Mouse (Mus musculus) layer of hippocampus, postnatal 14 days (tissue): ENCODE results near the gene Pbld2. TPM values are rescaled to one million over a fixed set of nuclear protein-coding genes. Genes with fewer than 3 reads are reported as not detected.
A peak's percentile ranks its signal among the peaks of the same experiment; 100 is the strongest.
"Not testable (repeated sequence)": the region's sequence is repeated elsewhere in the genome, so short reads cannot be mapped to it uniquely, and the experiment has no call there.

Experiments used
- DNase-seq, 2 experiments: peaks; one replicate each; pipeline ENCODE4 v3.0.0; 2021 to 2022; ENCODE audit warnings: low spot score in 2 of 2, mixed read lengths in 1 of 2
- total RNA-seq, 2 experiments: library from RNA; stranded (reverse); gene quantifications; 2 replicates each; pipeline ENCODE4 v1.2.3; 2021

The Pbld2 gene
- total RNA-seq, 2 experiments from 2014 or later: 1.8 to 3.0 TPM

GRCm38 (mm10) chr10:63025016-63025415 lies 901 bp downstream of the Pbld2 start:
- DNase-seq: no peak

DNA sequence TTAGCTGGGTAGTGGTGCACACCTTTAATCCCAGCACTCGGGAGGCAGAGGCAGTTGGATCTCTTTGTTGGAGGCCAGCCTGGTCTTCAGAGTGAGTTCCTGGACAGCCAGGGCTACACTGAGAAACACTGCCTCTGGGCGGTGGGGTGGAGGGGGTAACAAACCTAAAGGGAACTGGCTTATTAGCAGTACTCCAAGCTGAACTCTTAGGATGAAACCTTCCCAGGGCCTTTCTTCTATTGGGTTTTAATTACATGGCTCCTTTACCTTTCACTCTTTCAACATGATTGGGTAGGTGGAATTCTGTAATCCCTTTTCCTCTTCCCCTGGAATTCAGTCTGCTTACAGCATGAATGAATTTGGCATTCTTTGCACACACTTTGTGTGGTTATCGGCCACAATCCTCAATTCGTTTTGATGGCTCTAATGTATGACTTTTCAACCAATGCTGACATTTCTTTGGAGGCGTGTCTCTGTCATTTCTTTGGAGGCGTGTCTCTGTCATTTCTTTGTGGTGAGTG lies 1.4 kb downstream of the Pbld2 start:
- no peak for DNase-seq

GRCm38 (mm10) chr10:63026156-63026794 lies 2.2 kb downstream of the Pbld2 start:
- DNase-seq: peak in 1 of 2 experiments; percentile 53

DNA sequence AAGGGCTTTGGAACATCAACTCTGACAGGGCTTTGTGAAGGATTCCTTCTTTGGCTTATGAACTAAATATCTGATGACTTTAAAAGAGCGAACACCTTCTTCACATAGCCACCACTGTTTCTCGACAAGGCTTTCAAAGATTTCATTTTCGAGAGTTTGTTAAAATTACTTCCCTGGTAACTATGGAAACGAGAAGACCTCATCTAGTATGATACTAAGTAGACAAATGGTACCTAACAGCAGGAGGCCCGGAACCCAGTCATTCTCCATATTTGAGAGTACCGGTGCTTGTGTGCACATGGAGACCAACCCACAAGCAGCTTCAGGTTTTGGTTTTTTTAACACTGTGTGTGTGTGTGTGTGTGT lies 2.7 kb downstream of the Pbld2 start:
- no peak for DNase-seq

GRCm38 (mm10) chr10:63027376-63028161 lies 3.5 kb downstream of the Pbld2 start:
- DNase-seq: no peak

DNA sequence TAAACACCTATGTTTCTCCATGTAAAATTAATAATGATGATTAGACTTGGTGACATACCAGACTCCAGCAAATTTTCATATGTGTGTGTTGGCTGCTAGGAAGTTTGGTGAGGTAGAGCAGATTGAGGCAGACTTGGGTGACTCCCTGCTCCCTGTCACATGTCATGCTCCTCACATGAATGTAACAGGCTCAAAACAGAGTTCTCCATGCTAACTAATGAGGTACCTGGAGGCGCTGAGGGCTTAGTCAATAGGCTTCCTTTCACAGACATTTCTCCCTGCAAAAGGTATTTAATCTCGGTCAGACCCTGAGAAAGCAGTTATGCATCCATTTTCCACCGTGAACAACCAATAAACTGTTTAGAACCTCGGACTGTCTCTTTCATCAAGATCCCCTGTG lies 4.3 kb downstream of the Pbld2 start:
- DNase-seq: no peak

DNA sequence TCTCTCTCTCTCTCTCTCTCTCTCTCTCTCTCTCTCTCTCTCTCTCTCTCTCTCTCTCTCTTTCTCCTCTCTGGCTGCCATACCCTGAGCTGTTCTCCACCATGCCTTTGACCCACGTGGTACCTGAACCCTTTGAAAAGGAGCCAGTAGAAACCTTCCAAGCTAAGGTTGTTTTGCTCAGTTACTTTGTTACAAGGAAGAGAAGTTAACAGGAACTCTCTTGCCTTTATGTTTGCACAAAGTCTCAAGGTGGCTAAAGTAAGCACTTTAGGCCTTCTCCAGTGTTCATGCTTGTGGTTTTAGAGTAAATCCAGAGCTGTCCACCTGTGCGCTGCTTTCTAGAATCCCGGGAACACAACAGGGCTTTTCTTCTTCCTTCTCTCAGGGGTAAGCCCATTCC lies 8.2 kb downstream of the Pbld2 start:
- no peak for DNase-seq

DNA sequence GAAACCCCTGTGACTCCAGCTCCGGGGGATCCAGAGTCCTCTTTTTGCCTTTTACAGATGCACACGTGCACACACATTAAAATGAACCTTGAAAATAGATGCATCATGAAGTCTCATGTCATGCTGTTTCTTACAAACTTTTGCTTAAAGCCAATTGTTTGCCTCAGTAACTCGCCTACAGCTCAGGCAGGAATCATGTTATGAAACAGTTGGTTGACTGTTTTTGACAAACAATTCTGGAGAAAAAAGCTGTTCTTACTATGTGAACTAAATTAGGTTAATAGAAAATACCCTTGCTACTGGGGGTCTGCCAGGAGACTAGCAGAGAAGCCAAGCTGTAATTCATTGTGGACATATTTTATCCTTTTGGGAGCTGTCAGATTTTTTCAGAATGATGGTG lies 8.8 kb downstream of the Pbld2 start:
- peak in 1 of 2 experiments; percentile 59 for DNase-seq

DNA sequence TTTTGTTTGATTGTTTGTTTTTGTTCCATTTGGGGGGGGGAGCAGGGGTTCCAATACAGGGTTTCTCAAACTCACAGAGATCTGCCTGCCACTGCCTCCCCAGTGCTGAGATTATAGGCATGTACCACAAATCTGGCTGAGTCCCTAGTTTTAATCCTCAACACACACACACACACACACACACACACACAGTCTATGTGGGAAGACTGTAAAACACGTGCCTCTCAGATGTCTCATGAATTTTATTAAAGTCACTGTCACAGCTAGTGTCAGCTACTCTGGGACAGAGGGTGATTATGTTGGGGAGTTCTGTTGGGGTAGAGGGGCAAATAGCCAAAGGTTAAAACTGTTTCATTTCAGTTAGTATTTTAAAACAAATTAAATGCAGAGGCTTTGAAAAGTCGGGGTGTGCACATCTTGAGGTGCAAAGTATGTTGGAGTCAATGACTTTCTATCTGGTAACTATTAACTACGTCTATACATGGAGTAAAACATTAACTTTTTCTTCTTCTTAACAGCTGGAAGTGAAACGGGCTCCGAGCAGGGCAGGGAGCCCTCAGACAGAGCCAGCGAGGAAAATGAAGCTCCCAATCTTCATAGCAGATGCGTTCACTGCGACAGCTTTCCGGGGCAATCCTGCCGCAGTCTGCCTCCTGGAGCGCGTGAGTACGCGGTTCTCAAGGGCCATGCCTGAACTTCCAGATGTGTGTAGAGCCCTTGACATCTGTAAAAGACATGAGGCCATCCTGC lies 14.6 kb downstream of the Pbld2 start:
- DNase-seq: no peak

- no peak for DNase-seq
Observed at GRCm38 (mm10) chr10:63039867-63040628, 15.9 kb downstream of the Pbld2 start.

GRCm38 (mm10) chr10:63043154-63043553 lies 19.0 kb downstream of the Pbld2 start:
- no peak for DNase-seq

DNA sequence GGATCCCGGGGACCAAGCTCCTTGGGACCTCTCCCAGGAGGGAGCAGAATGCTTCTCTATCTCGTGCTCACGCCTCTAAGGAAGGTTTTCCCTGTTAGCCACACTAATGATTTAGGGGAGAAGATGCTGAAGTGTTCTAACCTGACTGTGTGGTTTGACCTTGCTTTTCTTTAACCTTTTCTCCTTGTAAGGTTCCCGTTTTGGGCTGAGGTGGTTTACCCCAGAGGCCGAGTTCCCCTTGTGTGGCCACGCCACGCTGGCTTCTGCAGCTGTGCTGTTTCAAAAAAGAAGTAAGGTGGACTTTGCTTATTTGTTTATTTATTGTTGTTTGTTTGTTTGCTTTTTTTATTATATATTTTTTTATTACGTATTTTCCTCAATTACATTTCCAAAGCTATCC lies 23.6 kb downstream of the Pbld2 start:
- no peak for DNase-seq

DNA sequence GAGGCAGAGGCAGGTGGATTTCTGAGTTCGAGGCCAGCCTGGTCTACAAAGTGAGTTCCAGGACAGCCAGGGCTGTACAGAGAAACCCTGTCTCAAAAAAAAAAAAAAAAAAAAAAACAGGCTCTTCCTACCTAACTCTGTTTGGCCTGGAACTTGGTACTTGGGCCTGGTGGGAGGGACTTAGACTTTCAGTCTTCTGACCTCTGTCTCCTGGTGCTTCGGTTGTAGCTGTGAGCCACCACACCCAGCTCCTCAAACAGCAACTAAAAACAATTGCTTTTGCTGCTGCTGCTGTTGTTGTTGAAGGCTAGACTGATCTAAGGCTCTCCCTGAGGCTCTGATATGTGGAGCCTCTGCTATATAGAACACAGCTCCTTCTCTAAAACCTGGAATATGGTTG lies 25.0 kb downstream of the Pbld2 start:
- no peak for DNase-seq

DNA sequence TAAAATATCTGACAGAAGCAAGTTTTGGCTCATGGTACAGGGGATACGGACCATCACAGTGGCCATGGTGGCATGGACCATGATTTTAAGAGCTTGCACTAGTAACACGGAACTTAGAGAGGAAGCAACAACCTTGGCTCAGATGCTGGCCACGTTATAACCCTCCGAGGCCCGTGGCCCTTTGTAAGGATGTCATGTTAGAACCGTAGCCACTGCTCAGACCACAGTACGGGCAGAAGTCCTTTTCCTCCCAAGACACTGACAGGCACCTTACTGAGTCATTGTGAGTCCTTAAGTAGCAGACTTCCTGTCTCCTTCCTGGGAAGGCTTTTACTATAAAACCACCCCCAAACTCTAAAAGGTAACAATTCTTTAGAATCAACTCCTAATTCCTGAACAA lies 27.2 kb downstream of the Pbld2 start:
- no peak for DNase-seq

DNA sequence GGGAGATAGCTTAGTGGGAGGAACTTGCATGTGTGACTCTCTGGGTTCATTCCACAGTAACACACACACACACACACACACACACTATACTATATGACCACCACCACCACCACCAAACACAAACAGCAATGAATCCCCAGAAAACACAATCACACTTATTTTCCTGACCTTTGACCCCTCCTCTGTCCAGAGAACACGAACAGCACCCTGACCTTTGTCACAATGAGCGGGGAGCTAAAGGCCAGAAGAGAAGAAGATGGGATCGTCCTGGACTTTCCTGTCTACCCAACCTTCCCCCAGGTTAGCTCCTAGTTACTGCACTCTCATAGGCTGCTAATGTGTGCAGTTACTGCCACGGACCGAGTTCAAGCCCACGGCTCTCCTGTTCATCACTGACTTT lies 27.9 kb downstream of the Pbld2 start:
- DNase-seq: no peak

GRCm38 (mm10) chr10:63053007-63053406 lies 28.9 kb downstream of the Pbld2 start:
- DNase-seq: no peak

- not testable (repeated sequence) for DNase-seq
Observed at GRCm38 (mm10) chr10:63054071-63054470, 30.0 kb downstream of the Pbld2 start.

DNA sequence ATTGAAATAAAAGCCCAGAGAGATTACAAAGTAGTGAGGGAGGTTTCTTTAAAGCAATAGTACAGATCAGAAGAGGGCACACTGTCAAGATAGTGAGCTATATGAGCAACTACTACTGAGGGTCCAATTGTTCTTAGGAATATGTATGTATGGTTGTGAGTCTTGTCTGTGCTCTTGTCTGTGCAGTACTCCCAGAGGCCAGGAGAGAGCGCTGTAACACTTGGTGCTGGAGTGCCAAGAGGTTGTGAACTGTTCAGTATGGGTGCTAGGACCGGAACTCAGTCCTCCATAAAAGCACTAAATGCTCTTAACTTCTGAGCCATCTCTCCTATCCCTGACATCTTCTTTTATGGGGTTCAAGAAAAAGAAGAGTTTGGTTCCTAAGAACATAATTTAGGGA lies 30.5 kb downstream of the Pbld2 start:
- no peak for DNase-seq

DNA sequence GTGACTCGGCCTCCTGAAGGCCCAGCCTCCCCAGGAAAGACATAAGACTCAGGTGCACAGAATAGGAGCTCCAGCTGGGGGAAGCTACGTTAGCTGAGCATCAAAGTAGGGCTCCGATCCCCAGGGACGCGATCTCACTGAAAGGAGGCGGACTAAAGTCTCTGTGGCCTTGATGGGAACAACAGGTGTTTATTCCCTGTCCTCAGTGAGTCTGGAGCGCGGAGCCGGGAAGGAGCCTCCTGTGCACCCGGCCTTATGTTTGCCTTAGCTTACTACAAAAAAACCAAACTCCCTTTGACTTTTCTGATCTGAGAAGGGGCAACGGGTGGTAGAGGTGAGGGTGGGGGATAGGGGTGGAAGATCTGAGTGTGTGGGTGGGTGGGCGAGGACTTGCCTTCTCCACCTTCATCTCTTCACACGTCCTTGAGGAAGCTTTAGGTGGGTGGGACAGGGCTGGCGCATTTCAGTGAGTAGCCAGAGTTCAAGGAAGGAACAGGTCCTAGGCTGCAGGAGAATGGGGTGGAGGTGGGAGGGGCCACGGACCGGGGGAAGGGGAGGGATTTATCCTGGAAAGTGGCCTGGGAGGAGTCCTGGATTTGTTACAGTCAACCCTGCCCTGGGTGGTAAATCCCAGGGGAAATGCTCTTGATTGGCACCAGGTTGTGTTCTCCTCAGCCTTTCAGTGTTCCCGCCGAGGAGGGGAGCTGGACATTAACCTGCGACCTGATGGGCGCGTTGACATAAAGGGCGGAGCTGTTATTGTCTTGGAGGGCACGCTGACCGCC lies 33.0 kb downstream of the Pbld2 start:
- no peak for DNase-seq

DNA sequence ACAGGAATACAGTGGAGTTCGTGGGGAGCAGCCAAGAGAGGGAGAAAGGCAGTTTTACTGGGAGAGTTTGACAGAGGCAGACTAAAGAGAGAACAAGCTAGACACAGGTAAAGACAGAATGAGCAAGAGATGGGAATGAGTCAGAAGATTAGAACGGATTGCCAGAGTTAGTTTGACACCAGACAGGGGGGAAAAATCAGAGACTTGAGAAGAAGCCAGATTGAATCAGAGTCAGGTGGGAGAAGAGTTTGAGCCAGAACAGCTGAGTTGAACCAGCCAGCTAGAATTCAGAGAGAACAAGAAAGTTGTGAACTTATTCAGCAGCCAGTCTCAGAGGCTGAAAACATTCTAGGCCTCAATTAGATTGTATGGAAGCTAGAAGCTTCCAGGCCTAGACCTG lies 35.7 kb downstream of the Pbld2 start, which contains the start of gene Pbld1:
Pbld1 (plus strand) TSS at position 301 of the 400 bp plus-strand sequence.
- no peak for DNase-seq
